Mouse (Mus musculus): Measurements from ENCODE around the gene Lrguk.

Gene Lrguk

DNA sequence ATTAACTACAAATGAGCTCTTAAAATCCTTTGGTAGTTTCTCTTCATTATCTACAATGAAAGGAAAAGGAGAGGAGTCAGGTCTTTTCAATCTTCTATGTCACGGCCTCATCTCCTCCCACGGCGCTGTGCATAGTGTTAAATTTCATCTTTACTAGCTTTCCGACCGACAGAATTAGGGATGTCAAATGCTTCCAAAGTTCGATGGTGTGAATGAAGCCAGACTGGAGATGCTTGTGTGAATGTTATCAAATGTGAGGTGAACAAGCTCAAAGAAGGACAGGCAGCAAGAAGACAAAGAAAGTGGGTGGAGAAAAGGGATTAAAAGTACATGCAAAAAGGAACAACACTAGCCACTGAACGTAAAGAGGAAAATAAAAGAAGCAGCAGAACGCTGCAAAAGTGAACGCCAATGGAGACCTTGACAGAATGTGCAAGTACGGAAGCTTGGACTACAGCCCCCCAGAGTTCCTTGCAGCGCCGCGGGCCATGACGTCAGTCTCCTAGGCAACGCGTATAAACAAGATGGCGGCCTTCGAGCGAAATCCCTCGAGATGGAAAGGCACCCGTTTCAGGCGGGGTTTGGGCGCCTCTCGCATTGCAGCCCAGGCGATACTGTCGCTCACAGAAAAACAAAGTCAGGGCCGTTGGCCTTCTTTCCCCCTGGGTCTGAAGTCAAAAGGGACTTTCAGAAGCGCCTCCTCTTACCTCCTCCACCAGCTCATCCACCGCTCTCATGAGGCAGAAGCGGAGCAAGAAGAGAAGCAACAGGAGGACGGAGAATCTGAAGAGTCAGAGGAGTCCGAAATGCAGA lies at the start of gene Lrguk:
Lrguk (plus strand) TSS at position 516 of the 813 bp plus-strand sequence.
- in situ Hi-C loops (cut with MboI; ENCODE audit: low pct_unique_long_range_greater_than_20kb in 1 of 2, low sequenced_read_pairs in 2 of 2, unreplicated experiment in 1 of 2): no loop called here

DNA sequence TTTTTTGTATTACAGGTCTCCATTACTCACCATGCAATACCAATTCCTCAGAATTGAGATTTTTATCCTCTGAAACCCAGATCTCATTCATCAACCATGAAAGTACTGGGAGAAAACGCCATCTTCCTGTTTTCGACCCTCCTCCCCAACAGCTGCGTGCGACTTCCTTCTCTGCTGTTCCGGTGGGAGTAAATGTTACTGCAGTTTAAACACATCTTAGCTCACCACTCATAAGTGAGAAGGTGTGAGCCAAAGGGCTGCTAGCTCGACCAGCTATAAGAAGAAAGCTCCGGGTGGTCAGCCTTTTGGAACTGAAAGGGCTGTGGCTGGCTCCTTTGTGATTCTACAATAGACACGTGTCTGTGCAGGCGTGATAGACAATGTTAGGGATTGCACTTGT lies 46.5 kb upstream of the Lrguk start:
- in situ Hi-C loops (cut with MboI; ENCODE audit: low pct_unique_long_range_greater_than_20kb in 1 of 2, low sequenced_read_pairs in 2 of 2, unreplicated experiment in 1 of 2): no loop called here

DNA sequence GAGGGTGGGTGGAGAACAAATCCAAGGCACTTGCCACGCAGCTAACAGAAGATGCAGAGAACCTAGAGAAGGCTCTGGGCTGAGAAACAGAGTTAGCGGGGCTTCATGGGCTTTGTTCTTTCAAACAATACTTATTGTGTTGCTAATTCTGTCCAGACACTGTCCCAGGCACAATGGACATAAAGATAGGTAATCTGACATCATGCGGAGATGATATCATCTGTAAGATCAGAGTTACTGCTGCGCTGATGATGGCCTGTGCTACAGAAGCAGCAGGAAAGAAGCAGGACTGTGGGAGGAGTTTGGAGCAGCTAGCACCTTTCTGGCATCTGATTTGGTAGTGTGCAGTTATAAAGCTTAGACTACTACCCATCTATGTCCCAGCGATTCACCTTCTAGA lies 42.1 kb upstream of the Lrguk start:
- in situ Hi-C loops (cut with MboI; ENCODE audit: low pct_unique_long_range_greater_than_20kb in 1 of 2, low sequenced_read_pairs in 2 of 2, unreplicated experiment in 1 of 2): no loop called here

DNA sequence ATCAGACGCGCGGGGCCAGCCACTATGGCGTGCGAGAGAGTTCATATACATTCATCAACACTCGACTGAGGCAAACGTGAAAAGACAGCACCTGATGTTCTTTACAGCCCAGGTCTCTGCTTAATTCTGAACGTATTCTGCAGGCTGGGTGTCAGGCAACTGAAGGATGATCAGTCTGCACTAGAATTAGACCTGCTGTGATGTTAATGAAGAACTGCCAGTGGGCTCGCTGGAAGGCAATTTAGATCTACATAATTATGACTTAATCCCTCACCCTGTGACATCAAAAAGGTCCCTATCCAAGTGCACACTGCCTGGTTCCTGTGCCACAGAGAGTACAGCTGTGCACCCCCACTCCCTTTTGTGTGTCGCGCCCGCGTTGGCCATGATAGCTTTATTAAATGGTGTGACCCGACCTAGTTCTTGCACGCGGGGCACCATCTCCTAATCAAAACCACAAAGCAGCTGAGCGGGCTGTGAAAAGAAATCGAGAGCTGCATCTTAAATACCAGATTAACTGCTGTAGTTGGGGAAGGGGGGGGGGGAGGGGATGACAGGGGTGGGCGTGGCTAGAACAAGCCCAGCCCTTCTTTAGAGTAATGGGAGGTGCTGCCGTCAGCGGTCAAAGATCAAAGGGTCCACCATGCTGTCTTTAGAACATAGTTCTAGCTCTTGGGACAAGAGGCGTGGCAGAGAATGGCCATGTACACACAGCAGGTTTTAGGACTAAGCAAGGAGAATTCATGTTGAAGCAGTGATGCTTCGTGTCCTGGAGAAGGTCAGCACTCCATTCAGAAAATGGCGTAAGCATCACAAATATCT lies 36.8 kb upstream of the Lrguk start:
- in situ Hi-C loops (cut with MboI; ENCODE audit: low pct_unique_long_range_greater_than_20kb in 1 of 2, low sequenced_read_pairs in 2 of 2, unreplicated experiment in 1 of 2): no loop called here

DNA sequence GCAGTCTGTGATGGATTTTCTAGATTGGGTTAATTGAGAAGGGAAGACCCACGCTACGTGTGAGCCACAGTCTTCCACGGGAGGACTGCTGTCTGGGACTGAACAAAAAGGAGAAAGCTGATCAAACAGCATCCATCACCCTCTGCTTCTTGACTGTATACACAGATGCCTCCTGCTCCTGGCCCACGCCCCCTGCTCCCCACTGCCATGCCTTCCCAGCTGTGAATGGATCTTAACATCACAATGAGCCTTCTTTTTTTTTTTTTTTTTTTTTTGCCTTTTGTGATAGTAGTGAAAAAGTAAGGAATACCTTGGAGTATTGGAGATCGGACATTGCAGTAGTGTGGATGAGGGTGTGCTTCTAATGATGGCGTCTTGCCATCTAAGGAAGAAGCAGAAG lies 35.4 kb upstream of the Lrguk start:
- in situ Hi-C loops (cut with MboI; ENCODE audit: low pct_unique_long_range_greater_than_20kb in 1 of 2, low sequenced_read_pairs in 2 of 2, unreplicated experiment in 1 of 2): no loop called here

GRCm38 (mm10) chr6:33998590-33998989 lies 30.7 kb upstream of the Lrguk start:
- in situ Hi-C loops (cut with MboI; ENCODE audit: low pct_unique_long_range_greater_than_20kb in 1 of 2, low sequenced_read_pairs in 2 of 2, unreplicated experiment in 1 of 2): no loop called here

DNA sequence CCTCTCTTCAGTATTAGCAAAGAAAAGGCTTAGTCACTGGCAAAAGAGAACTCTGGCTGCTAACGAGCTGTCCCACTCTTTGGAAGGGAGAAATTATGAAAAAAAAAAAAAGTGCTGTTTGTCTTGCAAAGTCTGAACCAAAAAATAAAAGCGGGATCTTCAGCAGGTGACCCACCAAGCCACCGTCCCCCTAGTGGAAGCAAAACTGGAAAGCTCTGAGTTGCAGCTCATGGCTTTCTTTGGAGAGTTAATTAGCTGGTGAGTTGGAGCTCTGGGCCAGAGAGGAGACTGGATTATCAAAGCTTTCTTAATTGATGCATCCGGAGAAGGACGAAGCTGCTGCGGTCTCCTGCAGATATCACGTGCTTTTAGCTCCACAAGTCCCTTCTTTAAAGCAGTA lies 29.7 kb upstream of the Lrguk start:
- in situ Hi-C loops (cut with MboI; ENCODE audit: low pct_unique_long_range_greater_than_20kb in 1 of 2, low sequenced_read_pairs in 2 of 2, unreplicated experiment in 1 of 2): no loop called here

DNA sequence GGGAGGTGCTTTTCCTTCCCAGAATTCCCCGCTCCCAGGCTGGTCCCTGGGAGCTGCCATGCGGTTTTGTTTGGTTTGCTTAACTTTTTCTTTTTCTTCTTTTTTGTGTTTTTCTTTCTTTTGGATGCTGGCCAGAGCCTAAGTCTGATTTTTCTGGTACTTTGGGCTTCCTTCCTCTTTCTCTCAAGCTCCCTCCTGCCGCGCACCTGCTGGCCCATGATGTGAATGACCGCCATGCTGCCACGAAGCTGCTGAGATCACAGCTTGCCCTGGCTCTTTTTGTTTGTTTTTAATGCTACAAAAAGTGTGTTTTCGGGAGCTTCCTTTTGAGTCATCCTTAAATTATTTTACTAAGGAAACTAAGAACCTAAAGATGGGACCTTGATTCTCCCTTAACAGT lies 28.6 kb upstream of the Lrguk start:
- in situ Hi-C loops (cut with MboI; ENCODE audit: low pct_unique_long_range_greater_than_20kb in 1 of 2, low sequenced_read_pairs in 2 of 2, unreplicated experiment in 1 of 2): no loop called here

- in situ Hi-C loops (cut with MboI; ENCODE audit: low pct_unique_long_range_greater_than_20kb in 1 of 2, low sequenced_read_pairs in 2 of 2, unreplicated experiment in 1 of 2): no loop called here
These were observed 26.2 kb upstream of the Lrguk start for GRCm38 (mm10) chr6:34003033-34003432.

DNA sequence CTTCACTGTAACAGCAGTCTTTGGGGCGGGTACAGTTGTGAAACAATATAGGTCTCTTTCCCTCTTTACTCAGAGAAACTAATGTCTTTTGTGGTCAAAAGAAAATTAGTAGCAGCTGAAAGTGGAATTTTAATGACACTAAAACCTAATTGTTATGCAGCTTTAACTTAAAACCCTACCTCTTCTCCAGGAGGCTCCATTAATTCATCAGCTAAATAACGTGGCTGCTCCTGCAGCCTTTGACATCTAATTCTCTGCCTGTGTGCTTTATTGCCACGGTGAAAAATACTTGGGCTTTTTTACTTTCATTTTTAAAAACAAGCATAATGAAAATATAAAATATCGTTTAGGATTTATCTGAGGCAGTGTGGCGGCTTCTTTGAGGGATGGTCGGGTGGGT lies 15.8 kb upstream of the Lrguk start:
- in situ Hi-C loops (cut with MboI; ENCODE audit: low pct_unique_long_range_greater_than_20kb in 1 of 2, low sequenced_read_pairs in 2 of 2, unreplicated experiment in 1 of 2): no loop called here

DNA sequence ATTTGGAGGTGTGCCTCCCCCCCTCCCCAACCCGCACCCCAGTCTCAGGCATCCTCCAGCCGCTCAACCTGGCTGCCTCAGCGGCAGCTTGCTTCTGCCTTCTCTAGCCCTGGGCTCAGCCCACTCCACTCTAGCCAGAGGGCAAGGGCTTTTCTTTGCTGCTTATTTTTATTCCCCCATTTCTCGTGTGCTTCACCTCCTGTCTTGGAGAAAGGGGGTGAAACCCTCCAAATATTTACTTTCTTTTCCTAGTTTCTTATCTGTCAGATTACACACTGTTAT lies 439 bp downstream of the Lrguk start:
- in situ Hi-C loops (cut with MboI; ENCODE audit: low pct_unique_long_range_greater_than_20kb in 1 of 2, low sequenced_read_pairs in 2 of 2, unreplicated experiment in 1 of 2): no loop called here

DNA sequence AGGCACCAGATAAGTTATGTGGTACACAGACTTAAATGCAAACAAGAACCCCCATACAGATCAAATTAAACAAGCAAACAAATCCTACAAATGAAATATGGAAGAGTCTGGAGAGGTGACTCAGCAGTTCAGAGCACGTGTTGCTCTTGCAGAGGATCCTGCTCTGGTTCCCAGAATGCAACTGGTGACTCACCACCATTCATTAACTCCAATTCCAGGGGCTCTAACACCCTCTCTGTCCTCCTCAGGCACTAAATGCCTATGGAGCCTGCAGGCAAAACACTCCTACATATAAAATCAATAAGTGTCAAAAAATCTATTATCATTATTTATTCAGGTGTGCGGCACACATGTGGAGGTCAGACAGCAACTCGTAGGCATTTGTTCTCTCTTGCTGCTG lies 4.8 kb downstream of the Lrguk start:
- in situ Hi-C loops (cut with MboI; ENCODE audit: low pct_unique_long_range_greater_than_20kb in 1 of 2, low sequenced_read_pairs in 2 of 2, unreplicated experiment in 1 of 2): no loop called here

DNA sequence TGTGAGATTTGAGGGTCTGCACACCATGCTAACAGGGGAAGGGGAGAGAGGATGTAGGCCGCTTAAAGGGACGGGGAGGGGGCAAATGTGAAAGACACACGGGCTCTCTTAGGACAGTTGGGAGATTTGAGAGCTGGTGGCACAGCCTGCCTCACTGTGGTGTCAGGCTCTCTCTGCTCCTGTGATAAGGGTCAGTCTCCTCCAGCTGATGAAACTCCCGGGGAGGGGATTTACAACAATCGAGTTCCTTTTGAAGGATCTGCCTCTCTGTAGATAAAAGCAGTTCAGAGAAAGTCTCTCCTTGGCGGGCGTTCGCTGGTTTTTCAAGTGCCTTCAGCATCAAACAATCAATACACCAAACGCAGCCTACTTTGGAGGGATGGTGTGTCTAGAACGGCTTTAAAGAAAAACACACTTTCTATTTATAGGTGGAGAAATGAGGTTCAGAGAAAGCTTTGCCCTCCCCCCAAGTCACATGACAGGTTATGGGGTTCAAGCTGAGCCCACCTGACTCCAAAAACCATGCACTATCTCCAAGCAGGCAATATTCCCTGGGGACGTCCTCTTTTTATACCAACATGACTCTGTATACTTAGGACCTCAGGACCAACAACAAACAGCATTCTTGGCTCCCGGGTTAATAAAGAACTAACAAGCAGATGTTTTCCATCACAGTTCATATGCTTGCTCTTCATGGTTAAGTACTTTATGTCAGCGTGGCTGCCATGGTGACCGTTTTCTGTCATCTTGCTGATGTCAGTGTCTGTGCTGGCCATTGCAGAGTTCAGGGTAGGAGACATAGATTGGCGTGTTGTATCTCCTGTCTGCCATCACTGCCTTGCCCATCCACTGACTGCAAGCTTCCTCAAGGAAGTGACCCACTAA lies 5.6 kb downstream of the Lrguk start:
- in situ Hi-C loops (cut with MboI; ENCODE audit: low pct_unique_long_range_greater_than_20kb in 1 of 2, low sequenced_read_pairs in 2 of 2, unreplicated experiment in 1 of 2): no loop called here

DNA sequence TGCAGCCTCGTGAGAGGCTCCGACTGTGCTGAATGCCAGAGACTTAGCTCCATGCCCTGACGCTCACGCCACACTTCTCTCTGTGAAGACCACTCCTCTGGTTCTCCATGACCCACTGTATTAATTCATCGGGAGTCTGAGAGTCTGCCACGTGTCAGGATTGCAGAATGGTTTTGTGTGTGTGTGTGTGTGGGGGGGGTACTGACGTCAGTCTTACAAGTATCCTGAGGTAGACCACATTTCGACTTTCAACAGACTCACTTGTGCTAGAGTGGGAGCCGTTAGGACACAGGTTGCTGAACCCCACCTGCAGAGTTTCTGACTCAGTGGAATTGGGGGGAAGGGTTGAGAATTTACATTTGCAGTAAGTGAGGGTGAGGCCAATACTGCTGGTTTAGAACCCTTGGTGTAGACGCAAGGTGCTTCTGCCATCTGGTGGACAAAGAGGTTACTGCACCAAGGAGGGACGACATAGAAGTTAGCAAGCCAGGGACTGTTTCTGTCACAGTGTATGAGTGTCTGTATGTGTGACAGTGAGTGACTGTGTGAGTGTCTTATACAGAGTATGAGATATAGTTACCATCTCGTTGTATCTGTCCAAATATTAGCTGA lies 11.5 kb downstream of the Lrguk start:
- in situ Hi-C loops (cut with MboI; ENCODE audit: low pct_unique_long_range_greater_than_20kb in 1 of 2, low sequenced_read_pairs in 2 of 2, unreplicated experiment in 1 of 2): no loop called here

DNA sequence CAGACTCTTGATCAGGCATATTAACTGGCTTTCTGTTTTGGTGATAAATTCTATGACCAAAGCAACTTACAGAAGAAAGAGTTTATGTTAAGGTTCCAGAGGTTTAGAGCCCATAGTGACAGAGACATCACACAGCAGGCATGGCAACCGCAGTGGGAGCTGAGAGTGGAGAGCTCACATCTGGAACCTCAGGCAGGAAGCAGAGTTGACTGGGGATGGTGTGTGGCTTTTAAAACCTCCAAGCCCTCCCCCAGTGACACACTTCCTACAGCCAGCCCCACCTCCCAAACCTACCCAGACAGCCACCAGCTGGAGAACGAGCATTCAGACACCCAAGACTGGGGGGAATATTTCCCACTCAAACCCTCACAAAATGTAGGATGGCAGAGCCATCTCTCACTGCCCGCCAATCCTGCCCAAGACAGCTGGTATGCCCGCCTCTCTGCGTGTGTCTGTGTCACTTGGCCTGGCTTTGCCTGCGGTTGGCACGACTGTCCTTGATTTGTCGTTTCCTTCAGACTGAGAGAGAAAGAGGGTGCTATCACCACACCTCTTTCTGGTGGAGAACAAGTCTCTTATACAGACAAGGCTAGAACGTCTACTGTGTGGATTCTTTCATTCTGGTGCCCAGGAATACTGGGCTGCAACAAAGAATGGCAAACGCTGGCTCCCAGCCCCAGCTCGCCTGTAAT lies 12.5 kb downstream of the Lrguk start:
- in situ Hi-C loops (cut with MboI; ENCODE audit: low pct_unique_long_range_greater_than_20kb in 1 of 2, low sequenced_read_pairs in 2 of 2, unreplicated experiment in 1 of 2): no loop called here

DNA sequence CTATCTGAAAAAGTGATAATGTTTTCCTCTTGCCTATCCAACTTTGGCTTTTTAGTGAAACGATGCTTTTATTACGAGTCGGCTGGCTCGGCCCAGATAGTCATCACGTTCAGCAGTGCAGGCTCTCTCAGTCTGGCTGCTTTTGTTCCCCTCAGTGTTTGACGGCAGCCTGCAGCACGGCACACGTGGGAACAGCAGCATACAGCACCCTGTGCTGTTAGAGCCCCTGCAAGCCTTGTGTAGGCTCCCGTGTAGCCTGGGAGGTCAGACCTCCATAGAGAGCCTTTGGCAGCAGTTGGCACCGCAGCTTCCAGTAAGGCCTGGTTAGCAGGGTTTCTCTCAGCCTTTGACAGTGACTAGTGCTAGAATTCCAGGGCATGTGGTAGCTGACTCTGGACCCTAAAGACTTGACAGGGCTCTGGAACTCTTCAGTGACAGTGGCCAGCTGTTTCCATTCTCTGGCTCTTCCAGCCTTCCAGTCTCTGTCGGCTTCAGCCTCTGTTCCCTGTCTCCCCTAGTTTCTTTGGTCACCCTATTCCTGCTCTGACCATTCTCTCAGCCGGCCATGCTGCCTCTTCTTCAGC lies 15.1 kb downstream of the Lrguk start:
- in situ Hi-C loops (cut with MboI; ENCODE audit: low pct_unique_long_range_greater_than_20kb in 1 of 2, low sequenced_read_pairs in 2 of 2, unreplicated experiment in 1 of 2): no loop called here

GRCm38 (mm10) chr6:34044846-34045540 lies 15.7 kb downstream of the Lrguk start:
- in situ Hi-C loops (cut with MboI; ENCODE audit: low pct_unique_long_range_greater_than_20kb in 1 of 2, low sequenced_read_pairs in 2 of 2, unreplicated experiment in 1 of 2): no loop called here
